Mouse (Mus musculus) splenic B cell, adult 2 months (primary cell): ENCODE measurements around the gene Foxr1.
"Not testable (repeated sequence)": the region's sequence is repeated elsewhere in the genome, so short reads cannot be mapped to it uniquely, and the experiment has no call there.

ENCODE experiments used
- DNase-seq: peaks from one replicate; pipeline ENCODE4 v3.0.0-alpha.2; 2011; ENCODE audit warnings: low read depth, low spot score
- H3K27me3 ChIP-seq: 2 replicates; pipeline ENCODE4 v1.6.1; 2012; ENCODE audit warnings: mild to moderate bottlenecking, low read length, moderate library complexity, mixed read lengths; ENCODE audit not compliant: control insufficient read depth, poor library complexity, insufficient read depth, severe bottlenecking
- H3K36me3 ChIP-seq: 2 replicates; pipeline ENCODE4 v1.6.1; 2012; ENCODE audit warnings: mild to moderate bottlenecking, low read length, moderate library complexity, mixed read lengths; ENCODE audit not compliant: control insufficient read depth, poor library complexity, insufficient read depth, severe bottlenecking

Foxr1 gene

GRCm38 (mm10) chr9:44411601-44412130 is 29.3 kb downstream of the Foxr1 start:
- Histone ChIP-seq H3K27me3 (no peaks in the 10 kb centered on the region), H3K36me3 (peaks cover 19% of the 10 kb centered on the region)
- DNase-seq = no peak

GRCm38 (mm10) chr9:44410647-44411336 is 30.1 kb downstream of the Foxr1 start:
- no peaks in the 10 kb centered on the region for H3K27me3 ChIP-seq
- H3K36me3 ChIP-seq = peaks cover 19% of the 10 kb centered on the region
- no peak for DNase-seq

- H3K36me3 ChIP-seq = peaks cover 29% of the 10 kb centered on the region
- H3K27me3 ChIP-seq, DNase-seq: not testable (repeated sequence)
Observed at GRCm38 (mm10) chr9:44408693-44409092, 32.2 kb downstream of the Foxr1 start.

GRCm38 (mm10) chr9:44407752-44408097 is 33.2 kb downstream of the Foxr1 start:
- Histone ChIP-seq H3K27me3 (no peaks in the 10 kb centered on the region), H3K36me3 (peaks cover 24% of the 10 kb centered on the region)
- DNase-seq = no peak

- Histone ChIP-seq H3K27me3 (no peaks in the 10 kb centered on the region), H3K36me3 (peaks cover 24% of the 10 kb centered on the region)
- DNase-seq = peak; percentile 96
Observed at GRCm38 (mm10) chr9:44406906-44407751, 33.8 kb downstream of the Foxr1 start, which contains the start of the genes Rps25 and Trappc4. Gene Rps25 (plus strand): TSS chr9:44407139. Gene Trappc4 (minus strand): TSS chr9:44407600.

GRCm38 (mm10) chr9:44405011-44405410 is 35.9 kb downstream of the Foxr1 start:
- peaks cover 15% of the 10 kb centered on the region for H3K36me3 ChIP-seq
- no peak for DNase-seq
- no peaks in the 10 kb centered on the region for H3K27me3 ChIP-seq

- DNase-seq = no peak
- H3K27me3 ChIP-seq = no peaks in the 10 kb centered on the region
- H3K36me3 ChIP-seq = peaks cover 13% of the 10 kb centered on the region
Observed at GRCm38 (mm10) chr9:44401081-44401480, 39.9 kb downstream of the Foxr1 start.

GRCm38 (mm10) chr9:44399795-44400114 is 41.2 kb downstream of the Foxr1 start:
- no peak for DNase-seq

GRCm38 (mm10) chr9:44399114-44399794 is 41.7 kb downstream of the Foxr1 start:
- no peak for DNase-seq
- Histone ChIP-seq H3K27me3 (no peaks in the 10 kb centered on the region), H3K36me3 (peaks cover 9% of the 10 kb centered on the region)

More at GRCm38 (mm10) chr9:44399795-44400114, 41.2 kb downstream of the Foxr1 start:
- H3K27me3 ChIP-seq = no peaks in the 10 kb centered on the region
- H3K36me3 ChIP-seq = peaks cover 13% of the 10 kb centered on the region

GRCm38 (mm10) chr9:44398551-44398950 is 42.4 kb downstream of the Foxr1 start:
- no peak for DNase-seq
- H3K27me3 ChIP-seq = no peaks in the 10 kb centered on the region
- H3K36me3 ChIP-seq = peaks cover 3% of the 10 kb centered on the region

GRCm38 (mm10) chr9:44398087-44398486 is 42.8 kb downstream of the Foxr1 start:
- peaks cover 2% of the 10 kb centered on the region for H3K36me3 ChIP-seq
- H3K27me3 ChIP-seq = no peaks in the 10 kb centered on the region
- DNase-seq = no peak

GRCm38 (mm10) chr9:44396684-44397411 is 44.1 kb downstream of the Foxr1 start, which contains the start of gene Slc37a4:
Gene Slc37a4 (plus strand): TSS chr9:44396852.
- Histone ChIP-seq H3K27me3 (no peaks in the 10 kb centered on the region), H3K36me3 (no peaks in the 10 kb centered on the region; the same call in 1 of the 2 replicates)
- DNase-seq = peak; percentile 96

GRCm38 (mm10) chr9:44391466-44391865 is 49.5 kb downstream of the Foxr1 start:
- no peaks in the 10 kb centered on the region for H3K27me3 ChIP-seq
- peak; percentile 82 for DNase-seq
- H3K36me3 ChIP-seq = peaks cover 14% of the 10 kb centered on the region

- peak; percentile 76 for DNase-seq
- H3K36me3 ChIP-seq = peaks cover 16% of the 10 kb centered on the region
- H3K27me3 ChIP-seq = no peaks in the 10 kb centered on the region
Observed at GRCm38 (mm10) chr9:44389273-44389672, 51.7 kb downstream of the Foxr1 start.
